Mouse (Mus musculus) c-Kit-positive CD71-negative TER-119-negative erythroid progenitor cells, embryonic 14.5 days (primary cell): ENCODE data around the gene Apln.

ENCODE experiments used
- DNase-seq: peaks from one replicate; pipeline ENCODE4 v3.0.0-alpha.2; 2013; ENCODE audit warnings: low read depth

The Apln gene

GRCm38 (mm10) chrX:48016906-48017601 is 17.6 kb downstream of the Apln start:
- no peak for DNase-seq

- DNase-seq: no peak
These were observed 23.0 kb downstream of the Apln start for GRCm38 (mm10) chrX:48011656-48012055.

GRCm38 (mm10) chrX:48006062-48006461 is 28.6 kb downstream of the Apln start:
- DNase-seq: no peak

GRCm38 (mm10) chrX:48004786-48005185 is 29.9 kb downstream of the Apln start:
- no peak for DNase-seq

DNA sequence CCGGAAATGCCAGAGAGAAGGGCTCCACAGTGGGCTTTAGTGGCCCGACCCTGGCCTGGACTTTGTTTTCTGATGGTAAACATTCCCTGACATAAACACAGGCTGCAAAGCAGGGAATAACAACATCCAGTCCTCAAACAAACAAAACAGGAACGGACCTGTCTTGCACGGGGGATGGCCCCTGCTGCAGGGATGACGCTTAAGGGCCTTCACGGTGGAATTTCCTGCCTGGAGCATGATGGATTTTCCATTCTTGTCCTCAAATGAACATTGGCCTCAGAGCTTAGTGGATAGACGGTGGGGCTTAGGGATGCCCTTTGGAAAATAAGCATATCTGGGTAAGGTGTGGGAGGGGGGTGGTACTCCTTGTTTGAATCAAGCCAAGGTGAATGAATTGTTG is 33.5 kb downstream of the Apln start:
- no peak for DNase-seq

DNA sequence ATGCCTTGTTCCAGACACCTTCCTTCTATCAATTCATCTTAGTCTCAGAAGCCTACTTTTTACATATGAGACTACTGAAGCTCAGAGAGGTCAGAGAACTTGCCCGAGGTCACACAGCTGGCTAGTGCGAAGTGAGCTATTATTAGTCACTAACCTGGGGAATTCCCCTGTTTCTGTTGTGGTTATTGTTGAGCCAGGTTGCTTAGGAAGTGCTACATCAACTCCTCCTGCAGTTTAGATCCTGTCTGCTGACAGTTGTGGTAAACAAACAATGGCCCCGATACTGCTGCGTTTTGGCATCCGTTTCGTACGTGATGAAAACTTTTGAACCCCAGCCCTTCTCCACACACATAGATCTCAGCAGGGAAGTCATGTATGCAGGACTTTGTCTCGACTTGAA is 36.2 kb downstream of the Apln start:
- DNase-seq: no peak

DNA sequence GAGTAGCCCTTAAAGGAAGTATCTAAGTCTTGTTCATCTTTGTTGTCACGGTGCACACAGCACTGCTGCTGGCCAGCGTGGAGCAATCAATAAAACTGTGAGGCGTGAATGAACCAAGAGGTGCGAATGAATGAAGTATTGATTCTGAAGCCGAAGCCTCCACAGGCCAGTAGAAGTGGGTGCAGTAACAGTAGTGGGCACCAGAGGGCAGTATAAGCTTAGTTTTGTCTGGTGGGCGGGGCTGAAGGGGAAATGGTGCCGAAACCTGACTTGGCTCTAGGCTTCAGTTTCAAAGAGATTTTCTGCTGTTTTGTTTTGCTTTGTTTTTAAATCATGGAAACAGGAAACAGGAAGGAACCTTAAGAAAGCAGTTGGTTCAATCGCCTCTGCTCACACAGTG is 42.0 kb downstream of the Apln start:
- DNase-seq: peak; percentile 39

DNA sequence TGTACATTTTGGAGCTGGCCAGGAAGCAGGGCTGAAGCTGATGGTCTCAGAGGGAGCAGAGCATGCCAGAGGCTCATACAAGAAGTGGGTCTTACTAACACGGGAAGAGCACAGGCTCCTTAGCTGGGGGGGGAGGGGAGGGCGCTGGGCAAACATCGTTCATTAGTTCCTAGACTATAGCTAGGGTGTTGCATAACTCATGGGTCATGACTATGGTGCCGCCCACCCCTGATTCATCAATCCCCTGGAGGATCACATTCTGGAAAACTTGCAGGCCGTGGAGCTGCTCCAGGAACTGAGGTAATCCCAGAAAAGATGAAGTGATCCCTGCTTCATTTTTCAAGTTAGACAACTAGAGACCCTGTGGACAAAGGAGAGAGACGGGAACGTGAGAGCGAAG is 46.6 kb downstream of the Apln start:
- DNase-seq: no peak

- no peak for DNase-seq
These were observed 49.5 kb downstream of the Apln start for GRCm38 (mm10) chrX:47985000-47985619.

GRCm38 (mm10) chrX:47977078-47977477 is 57.6 kb downstream of the Apln start:
- DNase-seq: no peak

GRCm38 (mm10) chrX:47976551-47976950 is 58.1 kb downstream of the Apln start:
- DNase-seq: peak; percentile 29
